ENCODE assay signal across 14 mouse cellular contexts in the genomic region with DNA sequence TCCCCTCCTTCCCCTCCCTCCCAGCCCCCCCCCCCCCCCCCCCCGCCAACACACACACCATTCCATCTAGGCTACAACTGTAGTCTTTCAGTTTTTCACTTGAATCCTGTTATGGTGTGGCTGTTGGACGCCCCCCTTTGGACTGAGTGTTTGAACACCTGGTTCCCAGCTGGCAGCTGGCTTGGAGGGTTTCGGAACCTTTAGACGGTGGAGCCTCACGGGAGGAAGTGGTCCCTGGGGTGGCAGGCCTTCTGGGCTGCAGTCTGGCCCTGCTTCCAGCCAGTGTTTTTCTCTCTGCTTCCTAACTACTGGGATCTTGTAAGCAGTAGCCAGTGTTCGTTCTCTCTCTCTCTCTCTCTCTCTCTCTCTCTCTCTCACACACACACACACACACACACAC.
DNase-seq lines count a peak whose midpoint lies in the region; ATAC-seq and TF ChIP-seq lines count a peak whose summit lies in the region.
"Had no signal": no experiment of that assay in that cellular context is flagged by ENCODE, and none has a peak within 500 bp of the region (broad histone marks: within the 10 kb centered on the region; RNA-seq: fewer than 3 reads in every experiment).

No protein-coding gene starts in this region.

- no peak for TF ChIP-seq CTCF in gastrocnemius, adult 2 months (IDR thresholded peaks at IDR 0.05)
- no peak for TF ChIP-seq CTCF in layer of hippocampus, adult 2 months (conservative IDR thresholded peaks at IDR 0.05)

- H3K36me3 ChIP-seq in heart, embryonic 11.5 days (ENCODE audit: control insufficient read depth, insufficient read depth, low read length), result no peaks in the 10 kb centered on the region
- H3K36me3 ChIP-seq in neural tube, embryonic 15.5 days, result no peaks in the 10 kb centered on the region
- no peaks in the 10 kb centered on the region for H3K36me3 ChIP-seq in limb, embryonic 12.5 days
- H3K36me3 ChIP-seq: hindbrain, embryonic 15.5 days; stomach, embryonic 15.5 days had no signal

- H3K4me1 ChIP-seq in heart, embryonic 11.5 days (ENCODE audit: control insufficient read depth, insufficient read depth, low read length), result peaks cover 14% of the 10 kb centered on the region; the same call in 1 of the 2 replicates
- peaks cover 7% of the 10 kb centered on the region; the same call in 1 of the 2 replicates for H3K4me1 ChIP-seq in neural tube, embryonic 15.5 days
- peaks cover 20% of the 10 kb centered on the region for H3K4me1 ChIP-seq in limb, embryonic 12.5 days (replicated peaks)
- H3K4me1 ChIP-seq: stomach, embryonic 15.5 days had no signal

- H3K4me3 ChIP-seq in heart, embryonic 11.5 days (ENCODE audit: low read depth, low read length), result no peak overlapping the region
- H3K4me3 ChIP-seq in neural tube, embryonic 15.5 days (replicated peaks), result no peak overlapping the region
- H3K4me3 ChIP-seq in limb, embryonic 12.5 days (replicated peaks), result no peak overlapping the region
- no peak overlapping the region for H3K4me3 ChIP-seq in gastrocnemius, adult 2 months
- H3K4me3 ChIP-seq in layer of hippocampus, adult 2 months, result no peak overlapping the region
- H3K4me3 ChIP-seq: hindbrain, embryonic 15.5 days; stomach, embryonic 15.5 days had no signal

- H3K9me3 ChIP-seq in heart, embryonic 11.5 days (replicated peaks; ENCODE audit: control insufficient read depth, low read length), result no peaks in the 10 kb centered on the region
- H3K9me3 ChIP-seq in neural tube, embryonic 15.5 days (replicated peaks), result no peaks in the 10 kb centered on the region
- H3K9me3 ChIP-seq in limb, embryonic 12.5 days, result no peaks in the 10 kb centered on the region
- H3K9me3 ChIP-seq: hindbrain, embryonic 15.5 days; stomach, embryonic 15.5 days had no signal

- 24% methylated on average over 5 of the region's 6 CpGs for WGBS in heart, embryonic 11.5 days (ENCODE audit: insufficient replicate concordance)
- 34% methylated on average over 5 of the region's 6 CpGs for WGBS in neural tube, embryonic 15.5 days
- 9% methylated on average over 5 of the region's 6 CpGs for WGBS in limb, embryonic 12.5 days

- H3K9ac ChIP-seq in heart, embryonic 11.5 days (ENCODE audit: low read depth, low read length), result no peak overlapping the region
- no peak overlapping the region for H3K9ac ChIP-seq in neural tube, embryonic 15.5 days (replicated peaks)
- H3K9ac ChIP-seq in limb, embryonic 12.5 days (replicated peaks), result no peak overlapping the region
- H3K9ac ChIP-seq: hindbrain, embryonic 15.5 days; stomach, embryonic 15.5 days had no signal

- no peak for DNase-seq in heart, postnatal 36 days
- DNase-seq in neural tube, embryonic 10.5 days (ENCODE audit: extremely low spot score, low spot score), result peak; percentile 30
- no peak for DNase-seq in gastrocnemius, adult 2 months
- no peak for DNase-seq in kidney, postnatal 10 days
- DNase-seq in layer of hippocampus, adult 2 months (ENCODE audit: low spot score in 2 of 2), result no peak
- DNase-seq: B cell, adult 2 months; cerebellum, adult 11 months; kidney, adult 8-10 months; lung, adult 18-20 months had no signal

- intact Hi-C loops in heart, postnatal 36 days (cut with DNase I), result loop anchor here (5.0 kb wide), 1 partner anchor 96 kb away; no protein-coding TSS in a partner anchor
- intact Hi-C loops in gastrocnemius, adult 2 months (cut with DNase I), result no loop called here

- peak overlapping the region; percentile 65 for H3K27ac ChIP-seq in heart, embryonic 11.5 days (ENCODE audit: low read depth, low read length)
- no peak overlapping the region for H3K27ac ChIP-seq in neural tube, embryonic 15.5 days (replicated peaks)
- H3K27ac ChIP-seq in limb, embryonic 12.5 days, result peak overlapping the region; percentile 23; the same call in 1 of the 2 replicates
- H3K27ac ChIP-seq in gastrocnemius, adult 2 months, result no peak overlapping the region
- no peak overlapping the region for H3K27ac ChIP-seq in layer of hippocampus, adult 2 months
- H3K27ac ChIP-seq: hindbrain, embryonic 15.5 days; stomach, embryonic 15.5 days had no signal

- no peak for ATAC-seq in heart, embryonic 11.5 days (replicated peaks; ENCODE audit: insufficient number of reproducible peaks, low FRiP score, low TSS enrichment)
- ATAC-seq in neural tube, embryonic 15.5 days (ENCODE audit: low FRiP score), result no peak
- no peak for ATAC-seq in limb, embryonic 12.5 days (ENCODE audit: insufficient number of reproducible peaks, insufficient read depth, low FRiP score, low TSS enrichment, low read depth)

- no peaks in the 10 kb centered on the region for H3K27me3 ChIP-seq in heart, embryonic 11.5 days (ENCODE audit: control insufficient read depth, insufficient read depth, low read length)
- H3K27me3 ChIP-seq in neural tube, embryonic 15.5 days (replicated peaks), result no peaks in the 10 kb centered on the region
- no peaks in the 10 kb centered on the region for H3K27me3 ChIP-seq in limb, embryonic 12.5 days
- H3K27me3 ChIP-seq: hindbrain, embryonic 15.5 days; stomach, embryonic 15.5 days had no signal

- peak overlapping the region; percentile 4 for H3K4me2 ChIP-seq in heart, embryonic 11.5 days
- H3K4me2 ChIP-seq in neural tube, embryonic 15.5 days, result no peak overlapping the region
- peak overlapping the region; percentile 17 for H3K4me2 ChIP-seq in limb, embryonic 12.5 days
- H3K4me2 ChIP-seq: hindbrain, embryonic 15.5 days; stomach, embryonic 15.5 days had no signal

Comparison
In these comparisons a context has a peak if more than half of its experiments do, and no peak if none do; other contexts are left out.
1. H3K27ac ChIP-seq: peak in heart, embryonic 11.5 days (single experiment) and limb, embryonic 12.5 days (single experiment); none in neural tube, embryonic 15.5 days (single experiment), gastrocnemius, adult 2 months (single experiment) and layer of hippocampus, adult 2 months (single experiment).